Mouse (Mus musculus): ENCODE results near the gene Stard10. TPM values are rescaled to one million over a fixed set of nuclear protein-coding genes. Genes with fewer than 3 reads are reported as not detected.
A peak's percentile ranks its signal among the peaks of the same experiment; 100 is the strongest.

Gene Stard10
- total RNA-seq (2021) (10 to 100 TPM; 53.1 to 62.2 TPM), polyA plus RNA-seq (2012; rRNA removed) (113 and 141 TPM in 2 replicates)
- long read RNA-seq, transcript Stard10-201 (7 exons, 1,400 nt): major isoform, 54 of 59 reads
- long read RNA-seq, partial matches to known transcripts: 1 of 59 reads
- long read RNA-seq, other reads (novel, unspliced or antisense): 4 of 59 reads

GRCm38 (mm10) chr7:101317014-101317413 is at the start of gene Stard10:
Gene Stard10 (plus strand): TSS chr7:101317086.
- H3K9ac ChIP-seq (ENCODE audit: low read depth, low read length): no peak within 1 kb of the TSS

GRCm38 (mm10) chr7:101267457-101268259 is 49.2 kb upstream of the Stard10 start:
- H3K27ac ChIP-seq: peak overlapping the region; percentile 40
- intact Hi-C loops (cut with DNase I): no loop called here
- DNase-seq: no peak
- no peaks in the 10 kb centered on the region for H3K79me2 ChIP-seq (replicated peaks; ENCODE audit: control insufficient read depth, insufficient read depth, low read length)
- 18% methylated on average over 3 of the region's 3 CpGs for WGBS
- no peak overlapping the region for H3K4me3 ChIP-seq
- H3K27me3 ChIP-seq (ENCODE audit: control insufficient read depth, insufficient read depth, low read length): no peaks in the 10 kb centered on the region
- H3K4me1 ChIP-seq (ENCODE audit: control insufficient read depth, insufficient read depth, low read length): peaks cover 5% of the 10 kb centered on the region
- H3K36me3 ChIP-seq (ENCODE audit: control insufficient read depth, insufficient read depth, low read length): peaks cover 17% of the 10 kb centered on the region
- TF ChIP-seq CTCF (IDR thresholded peaks at IDR 0.05) (no peak), EP300 (IDR thresholded peaks at IDR 0.05; ENCODE audit: insufficient read depth, low read depth, low read length) (no peak), POLR2A (IDR thresholded peaks at IDR 0.05; ENCODE audit: insufficient read depth, low read depth, low read length) (no peak)
- H3K9ac ChIP-seq (ENCODE audit: low read depth, low read length): no peak overlapping the region

More at GRCm38 (mm10) chr7:101317014-101317413, at the start of gene Stard10:
- Histone ChIP-seq H3K4me3 (no peak within 1 kb of the TSS), H3K27ac (no peak within 1 kb of the TSS), H3K4me1 (ENCODE audit: control insufficient read depth, insufficient read depth, low read length) (no peaks in the 10 kb centered on the region), H3K27me3 (ENCODE audit: control insufficient read depth, insufficient read depth, low read length) (no peaks in the 10 kb centered on the region), H3K36me3 (ENCODE audit: control insufficient read depth, insufficient read depth, low read length) (no peaks in the 10 kb centered on the region), H3K79me2 (replicated peaks; ENCODE audit: control insufficient read depth, insufficient read depth, low read length) (no peaks in the 10 kb centered on the region)
- TF ChIP-seq EP300 (IDR thresholded peaks at IDR 0.05; ENCODE audit: insufficient read depth, low read depth, low read length) (no peak), POLR2A (IDR thresholded peaks at IDR 0.05; ENCODE audit: insufficient read depth, low read depth, low read length) (no peak), CTCF (IDR thresholded peaks at IDR 0.05) (no peak)
- no peak for DNase-seq
- 84% methylated on average over 3 of the region's 3 CpGs for WGBS
- intact Hi-C loops (cut with DNase I): no loop called here

DNA sequence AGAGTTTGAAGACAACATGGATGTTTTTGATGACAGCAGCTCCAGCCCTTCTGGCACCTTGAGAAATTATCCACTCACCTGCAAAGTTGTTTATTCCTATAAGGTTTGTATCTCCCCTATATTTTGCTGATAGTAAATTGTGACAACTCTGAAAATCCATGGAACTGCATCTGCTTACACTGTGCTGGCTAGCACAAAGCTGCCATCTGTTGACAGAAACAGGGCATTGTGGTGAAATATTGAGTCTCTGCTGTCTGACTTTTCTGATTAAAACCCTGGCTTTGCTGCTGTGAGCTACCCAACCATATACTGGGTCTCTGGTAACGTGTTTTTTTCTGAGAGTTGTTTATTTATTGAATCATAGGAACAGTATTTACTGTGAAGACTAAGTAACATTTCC is 45.3 kb upstream of the Stard10 start:
- H3K27me3 ChIP-seq (ENCODE audit: control insufficient read depth, insufficient read depth, low read length): no peaks in the 10 kb centered on the region
- peak; percentile 53 for TF ChIP-seq CTCF (IDR thresholded peaks at IDR 0.05)
- TF ChIP-seq POLR2A (IDR thresholded peaks at IDR 0.05; ENCODE audit: insufficient read depth, low read depth, low read length): no peak
- H3K9ac ChIP-seq (ENCODE audit: low read depth, low read length): no peak overlapping the region
- H3K27ac ChIP-seq: no peak overlapping the region
- WGBS: 70% methylated on average over 1 of the region's 1 CpGs
- peaks cover 16% of the 10 kb centered on the region for H3K36me3 ChIP-seq (ENCODE audit: control insufficient read depth, insufficient read depth, low read length)
- no peak overlapping the region for H3K4me3 ChIP-seq
- peaks cover 5% of the 10 kb centered on the region for H3K4me1 ChIP-seq (ENCODE audit: control insufficient read depth, insufficient read depth, low read length)
- H3K79me2 ChIP-seq (replicated peaks; ENCODE audit: control insufficient read depth, insufficient read depth, low read length): no peaks in the 10 kb centered on the region
- intact Hi-C loops (cut with DNase I): no loop called here
- no peak for DNase-seq

GRCm38 (mm10) chr7:101272466-101273160 is 44.3 kb upstream of the Stard10 start:
- Histone ChIP-seq H3K79me2 (replicated peaks; ENCODE audit: control insufficient read depth, insufficient read depth, low read length) (no peaks in the 10 kb centered on the region), H3K27ac (no peak overlapping the region), H3K4me3 (no peak overlapping the region), H3K4me1 (ENCODE audit: control insufficient read depth, insufficient read depth, low read length) (peaks cover 2% of the 10 kb centered on the region; the same call in 1 of the 2 replicates), H3K27me3 (ENCODE audit: control insufficient read depth, insufficient read depth, low read length) (no peaks in the 10 kb centered on the region), H3K36me3 (ENCODE audit: control insufficient read depth, insufficient read depth, low read length) (peaks cover 10% of the 10 kb centered on the region), H3K9ac (ENCODE audit: low read depth, low read length) (no peak overlapping the region)
- no peak for DNase-seq
- intact Hi-C loops (cut with DNase I): no loop called here
- 86% methylated on average over 8 of the region's 8 CpGs for WGBS
- TF ChIP-seq CTCF (IDR thresholded peaks at IDR 0.05): no peak
- no peak for TF ChIP-seq EP300 (IDR thresholded peaks at IDR 0.05; ENCODE audit: insufficient read depth, low read depth, low read length)
- TF ChIP-seq POLR2A (IDR thresholded peaks at IDR 0.05; ENCODE audit: insufficient read depth, low read depth, low read length): no peak

GRCm38 (mm10) chr7:101282721-101283120 is 34.2 kb upstream of the Stard10 start:
- Histone ChIP-seq H3K36me3 (ENCODE audit: control insufficient read depth, insufficient read depth, low read length) (no peaks in the 10 kb centered on the region), H3K9ac (ENCODE audit: low read depth, low read length) (no peak overlapping the region), H3K4me1 (ENCODE audit: control insufficient read depth, insufficient read depth, low read length) (no peaks in the 10 kb centered on the region), H3K27me3 (ENCODE audit: control insufficient read depth, insufficient read depth, low read length) (no peaks in the 10 kb centered on the region), H3K4me3 (no peak overlapping the region), H3K79me2 (replicated peaks; ENCODE audit: control insufficient read depth, insufficient read depth, low read length) (no peaks in the 10 kb centered on the region), H3K27ac (no peak overlapping the region)
- no peak for DNase-seq
- WGBS: 89% methylated on average over 3 of the region's 3 CpGs
- TF ChIP-seq POLR2A (IDR thresholded peaks at IDR 0.05; ENCODE audit: insufficient read depth, low read depth, low read length) (no peak), CTCF (IDR thresholded peaks at IDR 0.05) (no peak), EP300 (IDR thresholded peaks at IDR 0.05; ENCODE audit: insufficient read depth, low read depth, low read length) (no peak)
- intact Hi-C loops (cut with DNase I): no loop called here
